Mouse (Mus musculus) megakaryocyte progenitor cell, adult 5-6 weeks (primary cell): Measurements from ENCODE around the gene Allc. TPM values are rescaled to one million over a fixed set of nuclear protein-coding genes. Genes with fewer than 3 reads are reported as not detected.
A peak's percentile ranks its signal among the peaks of the same experiment; 100 is the strongest.

Experiments
- ATAC-seq: replicated peaks from 2 replicates; pipeline ENCODE4 v1.8.0; 2016; ENCODE audit warnings: mild to moderate bottlenecking, moderate TSS enrichment, inconsistent platforms; ENCODE audit not compliant: poor library complexity
- total RNA-seq, 2 experiments: library from RNA; stranded (forward) in 1 of 2; stranded (reverse) in 1 of 2; fragments of 157-497, 149-512 nt in 1 of 2; fragments of 200-1000 nt in 1 of 2; gene quantifications; 2 replicates each; pipeline versions ENCODE4 v1.2.3 to v1.2.4; 2015 to 2017

Gene Allc
- total RNA-seq (2015): not detected in 2 replicates
- not detected in 2 replicates for total RNA-seq (2017)

- no peak for ATAC-seq
Observed at GRCm38 (mm10) chr12:28582423-28582822, at the start of gene Allc. Gene Allc, minus strand, starts transcription at chr12:28582523.

GRCm38 (mm10) chr12:28628436-28628835 is 46.1 kb upstream of the Allc start:
- ATAC-seq: no peak

- ATAC-seq: 0 out of 2 replicates have a peak, but pooled peaks have one; percentile 4
Observed at GRCm38 (mm10) chr12:28627092-28627491, 44.8 kb upstream of the Allc start.

- ATAC-seq: no peak
Observed at GRCm38 (mm10) chr12:28625407-28625806, 43.1 kb upstream of the Allc start.

- ATAC-seq: no peak
Observed at GRCm38 (mm10) chr12:28624251-28624650, 41.9 kb upstream of the Allc start.

- peak; percentile 18; the same call in 1 of the 2 replicates for ATAC-seq
Observed at GRCm38 (mm10) chr12:28623195-28623594, 40.9 kb upstream of the Allc start, which contains the start of gene Colec11. Gene Colec11, minus strand, starts transcription at chr12:28623377.

- no peak for ATAC-seq
Observed at GRCm38 (mm10) chr12:28622641-28623040, 40.3 kb upstream of the Allc start.

GRCm38 (mm10) chr12:28622167-28622532 is 39.8 kb upstream of the Allc start:
- ATAC-seq: peak; percentile 24

- ATAC-seq: no peak
Observed at GRCm38 (mm10) chr12:28621451-28622166, 39.3 kb upstream of the Allc start.

GRCm38 (mm10) chr12:28617297-28617696 is 35.0 kb upstream of the Allc start:
- 0 out of 2 replicates have a peak, but pooled peaks have one; percentile 4 for ATAC-seq

GRCm38 (mm10) chr12:28614401-28614800 is 32.1 kb upstream of the Allc start:
- no peak for ATAC-seq

- no peak for ATAC-seq
Observed at GRCm38 (mm10) chr12:28612391-28612790, 30.1 kb upstream of the Allc start.

GRCm38 (mm10) chr12:28607546-28608305 is 25.4 kb upstream of the Allc start:
- no peak for ATAC-seq

GRCm38 (mm10) chr12:28603494-28603893 is 21.2 kb upstream of the Allc start:
- ATAC-seq: no peak

GRCm38 (mm10) chr12:28602259-28602658 is 19.9 kb upstream of the Allc start:
- ATAC-seq: no peak

- no peak for ATAC-seq
Observed at GRCm38 (mm10) chr12:28598526-28598991, 16.2 kb upstream of the Allc start.

GRCm38 (mm10) chr12:28598110-28598509 is 15.8 kb upstream of the Allc start:
- no peak for ATAC-seq

- no peak for ATAC-seq
Observed at GRCm38 (mm10) chr12:28597699-28598098, 15.4 kb upstream of the Allc start.

GRCm38 (mm10) chr12:28596851-28597250 is 14.5 kb upstream of the Allc start:
- ATAC-seq: no peak

- no peak for ATAC-seq
Observed at GRCm38 (mm10) chr12:28590428-28590827, 8.1 kb upstream of the Allc start.

- ATAC-seq: peak; percentile 99
Observed at GRCm38 (mm10) chr12:28589090-28589868, 7.0 kb upstream of the Allc start.
